Mouse (Mus musculus): Measurements from ENCODE around the gene Obp1a. TPM values are rescaled to one million over a fixed set of nuclear protein-coding genes. Genes with fewer than 3 reads are reported as not detected.

The Obp1a gene
- not detected for total RNA-seq (2022)

GRCm38 (mm10) chrX:78091274-78091673, at the start of gene Obp1a:
Gene Obp1a, minus strand, starts transcription at chrX:78091374.
- DNase-seq (ENCODE audit: low spot score in 2 of 2), result no peak

DNA sequence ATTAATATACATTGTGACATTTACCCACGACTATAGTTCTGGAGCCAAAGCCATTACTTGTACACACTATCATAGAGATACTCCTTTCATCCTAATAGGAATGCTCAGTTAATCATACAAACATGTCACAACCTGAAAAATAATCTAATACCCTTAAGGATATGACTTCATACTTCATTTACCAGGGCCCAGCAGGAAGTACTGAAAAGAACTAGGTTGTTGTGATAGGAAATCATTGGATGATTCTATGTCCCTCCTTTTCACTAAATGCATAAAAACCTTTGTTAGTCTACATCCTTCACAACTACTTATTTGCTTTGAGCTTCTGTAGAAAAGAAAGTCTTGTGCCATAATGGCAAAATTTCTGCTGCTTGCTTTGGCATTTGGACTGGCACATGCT, 34.0 kb upstream of the Obp1a start, which contains the start of gene Gm5938:
Gene Gm5938 (plus strand): TSS at position 301 of the 400 bp plus-strand sequence.
- DNase-seq (ENCODE audit: low spot score in 2 of 2), result no peak

Other genes starting within 250 kb of the Obp1a start
- gene Pbsn, start 237.8 kb downstream of the Obp1a start, total RNA-seq (2022), result not detected
- gene Gm14744, start 226.6 kb downstream of the Obp1a start, total RNA-seq (2022), result not detected
- not detected for gene 5430402E10Rik, start 166.3 kb downstream of the Obp1a start, total RNA-seq (2022)
- not detected for gene Gm5938, start 34.1 kb upstream of the Obp1a start, total RNA-seq (2022)
- not detected for gene Obp1b, start 95.4 kb upstream of the Obp1a start, total RNA-seq (2022)
- not detected for gene Gm14743, start 154.5 kb upstream of the Obp1a start, total RNA-seq (2022)

Measured in layer of hippocampus, adult 8-10 months (tissue).